Mouse (Mus musculus): ENCODE measurements around the gene Asic2. TPM values are rescaled to one million over a fixed set of nuclear protein-coding genes. Genes with fewer than 3 reads are reported as not detected.

Asic2 gene
- polyA plus RNA-seq, 1 experiment from 2014 or later, result not detected

- no peak overlapping the region for H3K9ac ChIP-seq
These were observed 20.2 kb downstream of the Asic2 start for GRCm38 (mm10) chr11:81948021-81948420.

GRCm38 (mm10) chr11:81942167-81942566, 26.1 kb downstream of the Asic2 start:
- WGBS, result 25% methylated on average over 1 of the region's 1 CpGs
- Histone ChIP-seq H3K4me2 (no peak overlapping the region), H3K4me1 (replicated peaks) (no peaks in the 10 kb centered on the region), H3K36me3 (no peaks in the 10 kb centered on the region), H3K9me3 (replicated peaks) (no peaks in the 10 kb centered on the region), H3K27ac (no peak overlapping the region), H3K9ac (no peak overlapping the region), H3K4me3 (no peak overlapping the region), H3K27me3 (no peaks in the 10 kb centered on the region)
- ATAC-seq (replicated peaks; ENCODE audit: insufficient number of reproducible peaks, insufficient read depth, low FRiP score, low read depth), result no peak

More at GRCm38 (mm10) chr11:81948021-81948420, 20.2 kb downstream of the Asic2 start:
- ATAC-seq (replicated peaks; ENCODE audit: insufficient number of reproducible peaks, insufficient read depth, low FRiP score, low read depth), result no peak
- Histone ChIP-seq H3K9me3 (replicated peaks) (no peaks in the 10 kb centered on the region), H3K4me3 (no peak overlapping the region), H3K36me3 (no peaks in the 10 kb centered on the region), H3K4me2 (no peak overlapping the region), H3K4me1 (replicated peaks) (no peaks in the 10 kb centered on the region), H3K27me3 (no peaks in the 10 kb centered on the region), H3K27ac (no peak overlapping the region)
- WGBS, result 82% methylated on average over 1 of the region's 1 CpGs

- 4% methylated on average over 1 of the region's 1 CpGs for WGBS
- no peaks in the 10 kb centered on the region for H3K27me3 ChIP-seq
These were observed 27.3 kb downstream of the Asic2 start for GRCm38 (mm10) chr11:81940988-81941387.

GRCm38 (mm10) chr11:81937516-81937915, 30.7 kb downstream of the Asic2 start:
- Histone ChIP-seq H3K27me3 (no peaks in the 10 kb centered on the region), H3K4me2 (no peak overlapping the region), H3K9me3 (replicated peaks) (no peaks in the 10 kb centered on the region), H3K4me3 (no peak overlapping the region), H3K4me1 (replicated peaks) (no peaks in the 10 kb centered on the region), H3K9ac (no peak overlapping the region), H3K27ac (no peak overlapping the region), H3K36me3 (no peaks in the 10 kb centered on the region)
- WGBS, result 66% methylated on average over 1 of the region's 1 CpGs
- no peak for ATAC-seq (replicated peaks; ENCODE audit: insufficient number of reproducible peaks, insufficient read depth, low FRiP score, low read depth)

More at GRCm38 (mm10) chr11:81940988-81941387, 27.3 kb downstream of the Asic2 start:
- H3K4me2 ChIP-seq, result no peak overlapping the region
- no peak overlapping the region for H3K4me3 ChIP-seq
- H3K36me3 ChIP-seq, result no peaks in the 10 kb centered on the region
- no peak overlapping the region for H3K27ac ChIP-seq
- no peak for ATAC-seq (replicated peaks; ENCODE audit: insufficient number of reproducible peaks, insufficient read depth, low FRiP score, low read depth)
- no peak overlapping the region for H3K9ac ChIP-seq
- H3K4me1 ChIP-seq (replicated peaks), result no peaks in the 10 kb centered on the region
- no peaks in the 10 kb centered on the region for H3K9me3 ChIP-seq (replicated peaks)

- Histone ChIP-seq H3K36me3 (no peaks in the 10 kb centered on the region), H3K27me3 (0 out of 2 replicates have a peak, but pooled peaks cover 3% of the 10 kb centered on the region), H3K9me3 (replicated peaks) (no peaks in the 10 kb centered on the region), H3K27ac (no peak overlapping the region), H3K4me1 (replicated peaks) (no peaks in the 10 kb centered on the region), H3K4me3 (no peak overlapping the region), H3K9ac (no peak overlapping the region), H3K4me2 (no peak overlapping the region)
- no peak for ATAC-seq (replicated peaks; ENCODE audit: insufficient number of reproducible peaks, insufficient read depth, low FRiP score, low read depth)
These were observed 41.9 kb downstream of the Asic2 start for GRCm38 (mm10) chr11:81926393-81926792.

GRCm38 (mm10) chr11:81923626-81924025, 44.6 kb downstream of the Asic2 start:
- H3K9ac ChIP-seq, result no peak overlapping the region
- no peak overlapping the region for H3K27ac ChIP-seq
- no peaks in the 10 kb centered on the region for H3K36me3 ChIP-seq
- no peaks in the 10 kb centered on the region for H3K9me3 ChIP-seq (replicated peaks)
- H3K4me3 ChIP-seq, result no peak overlapping the region
- no peak for ATAC-seq (replicated peaks; ENCODE audit: insufficient number of reproducible peaks, insufficient read depth, low FRiP score, low read depth)
- 85% methylated on average over 4 of the region's 4 CpGs for WGBS
- H3K4me2 ChIP-seq, result no peak overlapping the region
- no peaks in the 10 kb centered on the region for H3K27me3 ChIP-seq
- no peaks in the 10 kb centered on the region for H3K4me1 ChIP-seq (replicated peaks)

GRCm38 (mm10) chr11:81923096-81923495, 45.2 kb downstream of the Asic2 start:
- Histone ChIP-seq H3K27ac (no peak overlapping the region), H3K9ac (no peak overlapping the region), H3K9me3 (replicated peaks) (no peaks in the 10 kb centered on the region), H3K36me3 (no peaks in the 10 kb centered on the region), H3K4me3 (no peak overlapping the region), H3K4me2 (no peak overlapping the region), H3K27me3 (no peaks in the 10 kb centered on the region), H3K4me1 (replicated peaks) (no peaks in the 10 kb centered on the region)
- WGBS, result 79% methylated on average over 2 of the region's 2 CpGs
- ATAC-seq (replicated peaks; ENCODE audit: insufficient number of reproducible peaks, insufficient read depth, low FRiP score, low read depth), result no peak

- Histone ChIP-seq H3K9me3 (replicated peaks) (no peaks in the 10 kb centered on the region), H3K4me1 (replicated peaks) (no peaks in the 10 kb centered on the region), H3K27ac (no peak overlapping the region), H3K9ac (no peak overlapping the region), H3K4me3 (no peak overlapping the region), H3K27me3 (no peaks in the 10 kb centered on the region), H3K4me2 (no peak overlapping the region), H3K36me3 (no peaks in the 10 kb centered on the region)
- no peak for ATAC-seq (replicated peaks; ENCODE audit: insufficient number of reproducible peaks, insufficient read depth, low FRiP score, low read depth)
- WGBS, result 62% methylated on average over 6 of the region's 6 CpGs
These were observed 52.8 kb downstream of the Asic2 start for GRCm38 (mm10) chr11:81915501-81915900.

- no peak overlapping the region for H3K4me3 ChIP-seq
- H3K27ac ChIP-seq, result no peak overlapping the region
- 76% methylated on average over 4 of the region's 4 CpGs for WGBS
- no peaks in the 10 kb centered on the region for H3K36me3 ChIP-seq
- ATAC-seq (replicated peaks; ENCODE audit: insufficient number of reproducible peaks, insufficient read depth, low FRiP score, low read depth), result no peak
- no peaks in the 10 kb centered on the region for H3K9me3 ChIP-seq (replicated peaks)
- H3K27me3 ChIP-seq, result no peaks in the 10 kb centered on the region
- no peak overlapping the region for H3K4me2 ChIP-seq
- H3K4me1 ChIP-seq (replicated peaks), result no peaks in the 10 kb centered on the region
- no peak overlapping the region for H3K9ac ChIP-seq
These were observed 55.2 kb downstream of the Asic2 start for GRCm38 (mm10) chr11:81913071-81913470.

GRCm38 (mm10) chr11:81909397-81909894, 58.8 kb downstream of the Asic2 start:
- Histone ChIP-seq H3K36me3 (no peaks in the 10 kb centered on the region), H3K9ac (no peak overlapping the region), H3K4me1 (replicated peaks) (no peaks in the 10 kb centered on the region), H3K9me3 (replicated peaks) (no peaks in the 10 kb centered on the region), H3K27ac (no peak overlapping the region), H3K4me2 (no peak overlapping the region), H3K27me3 (no peaks in the 10 kb centered on the region), H3K4me3 (no peak overlapping the region)
- no peak for ATAC-seq (replicated peaks; ENCODE audit: insufficient number of reproducible peaks, insufficient read depth, low FRiP score, low read depth)
- WGBS, result 66% methylated on average over 5 of the region's 5 CpGs

- ATAC-seq (replicated peaks; ENCODE audit: insufficient number of reproducible peaks, insufficient read depth, low FRiP score, low read depth), result no peak
- Histone ChIP-seq H3K4me2 (no peak overlapping the region), H3K4me3 (no peak overlapping the region), H3K27ac (no peak overlapping the region), H3K9ac (no peak overlapping the region), H3K36me3 (no peaks in the 10 kb centered on the region), H3K9me3 (replicated peaks) (no peaks in the 10 kb centered on the region), H3K27me3 (no peaks in the 10 kb centered on the region), H3K4me1 (replicated peaks) (no peaks in the 10 kb centered on the region)
- WGBS, result 63% methylated on average over 1 of the region's 1 CpGs
These were observed 59.5 kb downstream of the Asic2 start for GRCm38 (mm10) chr11:81908760-81909159.

GRCm38 (mm10) chr11:81902318-81902717, 65.9 kb downstream of the Asic2 start:
- no peaks in the 10 kb centered on the region for H3K36me3 ChIP-seq
- no peak for ATAC-seq (replicated peaks; ENCODE audit: insufficient number of reproducible peaks, insufficient read depth, low FRiP score, low read depth)
- no peak overlapping the region for H3K9ac ChIP-seq
- no peaks in the 10 kb centered on the region for H3K4me1 ChIP-seq (replicated peaks)
- H3K4me2 ChIP-seq, result no peak overlapping the region
- no peaks in the 10 kb centered on the region; the same call in 1 of the 2 replicates for H3K27me3 ChIP-seq
- no peak overlapping the region for H3K4me3 ChIP-seq
- H3K27ac ChIP-seq, result no peak overlapping the region
- no peaks in the 10 kb centered on the region for H3K9me3 ChIP-seq (replicated peaks)

Data from heart, embryonic 15.5 days (tissue).